Mouse (Mus musculus): Measurements from ENCODE around the gene Parm1. TPM values are rescaled to one million over a fixed set of nuclear protein-coding genes. Genes with fewer than 3 reads are reported as not detected.

Gene Parm1
- polyA plus RNA-seq (2012; fragmentation: generic; extraction: Trizol) = 0.29 TPM
- long read RNA-seq, experiment 1, full-length matches to known transcripts = 7 of 8 reads
- long read RNA-seq, experiment 1, partial matches to known transcripts = 0 of 8 reads
- long read RNA-seq, experiment 1, other reads (novel, unspliced or antisense) = 1 of 8 reads
- long read RNA-seq, experiment 2, full-length matches to known transcripts = 1 of 2 reads
- long read RNA-seq, experiment 2, partial matches to known transcripts = 0 of 2 reads
- long read RNA-seq, experiment 2, other reads (novel, unspliced or antisense) = 1 of 2 reads

DNA sequence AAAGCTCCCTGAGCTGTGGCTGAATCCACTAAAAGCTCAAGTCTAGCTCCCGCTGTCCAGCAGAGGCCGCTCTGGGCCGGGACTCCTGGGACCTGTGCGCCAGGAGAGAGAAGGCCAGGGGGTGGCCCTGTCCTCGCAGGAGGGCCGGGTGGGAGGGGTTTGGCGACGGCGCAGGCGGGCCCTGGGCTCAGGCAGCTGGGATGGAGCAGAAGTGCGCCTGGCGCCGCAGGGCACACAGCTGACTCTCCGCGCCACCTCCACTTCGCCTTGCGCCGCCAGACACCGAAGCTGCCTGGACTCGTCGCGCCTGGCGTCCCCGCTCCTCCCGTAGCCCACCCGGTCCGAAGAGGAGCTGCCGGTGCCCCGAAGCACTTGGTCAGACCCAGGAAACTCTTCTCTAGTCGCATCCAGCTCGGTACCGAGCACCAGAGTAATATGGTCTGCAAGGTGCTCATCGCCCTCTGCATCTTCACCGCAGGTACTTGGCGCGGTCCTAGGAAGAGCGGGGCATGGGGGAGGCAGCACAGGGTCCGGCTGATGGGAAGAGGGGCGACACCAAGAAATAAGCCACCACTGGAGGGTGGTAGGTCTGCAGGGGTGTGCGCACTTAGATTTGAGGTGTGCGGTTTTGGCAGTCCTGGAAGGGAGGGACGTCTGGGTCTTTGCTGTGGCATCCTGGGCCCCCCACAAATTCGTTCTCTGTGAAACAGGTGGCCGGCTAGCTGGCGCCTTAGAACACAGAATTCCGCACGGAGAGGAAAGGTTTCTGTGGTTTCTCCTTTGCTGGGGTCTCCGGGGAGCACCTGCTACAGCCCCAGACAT is at the start of gene Parm1:
Gene Parm1, plus strand, starts transcription at position 136 of the 822 bp plus-strand sequence.
- H3K79me2 ChIP-seq (ENCODE audit: control insufficient read depth, insufficient read depth) = no peaks in the 10 kb centered on the region
- peak within 1 kb of the TSS; percentile 6 for H3K4me3 ChIP-seq (ENCODE audit: insufficient read depth, poor library complexity, severe bottlenecking)
- no peaks in the 10 kb centered on the region for H3K79me3 ChIP-seq (ENCODE audit: low read depth)
- peaks cover 17% of the 10 kb centered on the region for H3K27me3 ChIP-seq (ENCODE audit: control insufficient read depth, insufficient read depth, insufficient read length)
- TF ChIP-seq FOSL1 (IDR thresholded peaks at IDR 0.05; ENCODE audit: insufficient read depth, low read length, poor library complexity, severe bottlenecking) (no peak), CTCF (IDR thresholded peaks at IDR 0.05; ENCODE audit: control insufficient read depth, insufficient read depth, insufficient read length) (peak; percentile 57)
- H3ac ChIP-seq (ENCODE audit: control insufficient read depth, insufficient read length, low read depth) = peak within 1 kb of the TSS; percentile 19
- H3K36me3 ChIP-seq (ENCODE audit: control insufficient read depth, insufficient read depth) = no peaks in the 10 kb centered on the region

DNA sequence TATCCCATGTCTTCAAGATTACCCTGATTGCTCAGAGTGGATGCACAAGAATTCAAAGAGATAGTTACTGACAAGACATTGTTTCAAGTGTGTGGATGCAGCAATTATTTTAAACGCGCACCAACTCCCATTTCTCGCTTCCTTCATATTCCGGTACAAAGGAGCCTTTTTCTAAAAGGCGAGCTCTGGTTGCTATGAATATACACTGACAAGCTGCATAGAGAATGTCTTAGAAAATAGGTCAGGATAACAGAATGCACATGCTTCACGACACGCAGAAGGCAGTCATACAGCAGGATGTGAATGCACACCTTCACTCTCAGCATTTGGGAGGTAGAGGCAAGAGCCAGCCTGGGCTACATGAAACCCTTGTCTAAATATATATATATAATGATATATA is 42.2 kb upstream of the Parm1 start:
- Histone ChIP-seq H3K79me2 (ENCODE audit: control insufficient read depth, insufficient read depth) (no peaks in the 10 kb centered on the region), H3ac (ENCODE audit: control insufficient read depth, insufficient read length, low read depth) (no peak overlapping the region), H3K79me3 (ENCODE audit: low read depth) (no peaks in the 10 kb centered on the region), H3K4me3 (ENCODE audit: insufficient read depth, poor library complexity, severe bottlenecking) (no peak overlapping the region), H3K36me3 (ENCODE audit: control insufficient read depth, insufficient read depth) (no peaks in the 10 kb centered on the region), H3K27me3 (ENCODE audit: control insufficient read depth, insufficient read depth, insufficient read length) (no peaks in the 10 kb centered on the region)
- TF ChIP-seq MAX (IDR thresholded peaks at IDR 0.05) (no peak), USF1 (IDR thresholded peaks at IDR 0.05; ENCODE audit: low read depth) (no peak), MYOG (IDR thresholded peaks at IDR 0.05; ENCODE audit: control insufficient read depth, extremely low read depth, insufficient read length) (no peak), CEBPB (IDR thresholded peaks at IDR 0.05; ENCODE audit: low read depth) (no peak), FOSL1 (IDR thresholded peaks at IDR 0.05; ENCODE audit: insufficient read depth, low read length, poor library complexity, severe bottlenecking) (no peak), CTCF (IDR thresholded peaks at IDR 0.05; ENCODE audit: control insufficient read depth, insufficient read depth, insufficient read length) (no peak), MYOD1 (IDR thresholded peaks at IDR 0.05; ENCODE audit: control insufficient read depth, insufficient read length, low read depth) (no peak)

DNA sequence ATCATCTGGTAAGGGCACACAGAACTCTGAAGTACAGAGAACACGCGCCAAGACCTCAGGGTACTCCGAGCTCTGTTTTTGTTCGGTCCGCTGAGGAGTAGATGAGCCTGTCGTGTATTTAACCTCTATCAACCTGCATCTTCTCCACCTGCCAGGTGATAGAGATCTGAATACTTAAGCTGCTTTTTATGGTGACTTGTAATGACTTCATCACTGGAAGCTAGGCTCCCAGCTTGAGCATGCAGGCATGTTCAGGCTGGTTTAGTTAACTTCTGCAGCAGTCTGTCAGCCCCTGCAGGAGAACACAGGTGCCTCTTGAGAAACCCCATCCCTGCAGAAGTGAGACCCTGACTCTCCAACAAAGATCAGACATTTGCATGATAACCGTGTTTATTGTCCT is 40.6 kb upstream of the Parm1 start:
- Histone ChIP-seq H3K79me2 (ENCODE audit: control insufficient read depth, insufficient read depth) (no peaks in the 10 kb centered on the region), H3ac (ENCODE audit: control insufficient read depth, insufficient read length, low read depth) (no peak overlapping the region), H3K4me3 (ENCODE audit: insufficient read depth, poor library complexity, severe bottlenecking) (no peak overlapping the region), H3K36me3 (ENCODE audit: control insufficient read depth, insufficient read depth) (no peaks in the 10 kb centered on the region), H3K27me3 (ENCODE audit: control insufficient read depth, insufficient read depth, insufficient read length) (no peaks in the 10 kb centered on the region), H3K79me3 (ENCODE audit: low read depth) (no peaks in the 10 kb centered on the region)
- no peak for TF ChIP-seq MAX (IDR thresholded peaks at IDR 0.05)
- TF ChIP-seq MYOG (IDR thresholded peaks at IDR 0.05; ENCODE audit: control insufficient read depth, extremely low read depth, insufficient read length) = no peak
- no peak for TF ChIP-seq CTCF (IDR thresholded peaks at IDR 0.05; ENCODE audit: control insufficient read depth, insufficient read depth, insufficient read length)
- no peak for TF ChIP-seq FOSL1 (IDR thresholded peaks at IDR 0.05; ENCODE audit: insufficient read depth, low read length, poor library complexity, severe bottlenecking)
- no peak for TF ChIP-seq USF1 (IDR thresholded peaks at IDR 0.05; ENCODE audit: low read depth)
- TF ChIP-seq CEBPB (IDR thresholded peaks at IDR 0.05; ENCODE audit: low read depth) = no peak
- no peak for TF ChIP-seq MYOD1 (IDR thresholded peaks at IDR 0.05; ENCODE audit: control insufficient read depth, insufficient read length, low read depth)

DNA sequence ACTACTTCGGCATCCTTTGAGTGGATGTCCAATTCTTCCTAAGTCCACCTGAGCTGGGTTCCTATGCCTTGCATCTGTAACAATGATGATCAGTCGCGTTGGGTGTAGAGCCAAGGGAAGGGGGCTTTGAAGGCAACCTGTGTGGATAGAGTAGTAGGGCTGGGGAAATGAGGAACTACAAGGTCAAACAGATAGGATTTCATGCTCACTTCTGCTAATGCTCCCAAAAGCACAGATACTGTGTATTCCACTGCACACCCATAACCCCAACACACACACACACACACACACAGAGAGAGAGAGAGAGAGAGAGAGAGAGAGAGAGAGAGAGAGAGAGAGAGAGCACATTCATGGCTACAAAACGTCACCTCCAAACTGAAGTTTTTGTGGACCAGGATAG is 38.7 kb upstream of the Parm1 start:
- Histone ChIP-seq H3K79me3 (ENCODE audit: low read depth) (no peaks in the 10 kb centered on the region), H3K36me3 (ENCODE audit: control insufficient read depth, insufficient read depth) (no peaks in the 10 kb centered on the region), H3K79me2 (ENCODE audit: control insufficient read depth, insufficient read depth) (no peaks in the 10 kb centered on the region), H3K4me3 (ENCODE audit: insufficient read depth, poor library complexity, severe bottlenecking) (no peak overlapping the region), H3K27me3 (ENCODE audit: control insufficient read depth, insufficient read depth, insufficient read length) (peaks cover 4% of the 10 kb centered on the region), H3ac (ENCODE audit: control insufficient read depth, insufficient read length, low read depth) (no peak overlapping the region)
- TF ChIP-seq MAX (IDR thresholded peaks at IDR 0.05) = no peak

DNA sequence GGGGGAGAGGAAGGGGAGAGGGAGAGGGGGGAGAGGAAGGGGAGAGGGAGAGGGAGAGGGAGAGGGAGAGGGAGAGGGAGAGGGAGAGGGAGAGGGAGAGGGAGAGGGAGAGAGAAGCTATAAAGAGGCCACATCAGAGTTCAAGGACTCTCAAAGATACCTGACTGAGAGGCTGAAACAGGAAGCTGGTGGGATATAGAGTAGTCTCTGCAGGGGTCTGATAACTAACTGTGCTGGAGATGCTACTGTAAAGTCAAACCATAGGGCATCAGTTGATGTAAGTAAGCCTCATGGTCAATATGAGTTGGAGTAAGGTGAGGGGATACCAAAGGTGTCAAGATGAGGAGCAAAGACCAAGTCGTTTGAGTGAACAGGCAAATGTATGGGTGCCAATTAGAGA is 37.3 kb upstream of the Parm1 start:
- no peaks in the 10 kb centered on the region for H3K79me2 ChIP-seq (ENCODE audit: control insufficient read depth, insufficient read depth)
- TF ChIP-seq CTCF (IDR thresholded peaks at IDR 0.05; ENCODE audit: control insufficient read depth, insufficient read depth, insufficient read length) (no peak), FOSL1 (IDR thresholded peaks at IDR 0.05; ENCODE audit: insufficient read depth, low read length, poor library complexity, severe bottlenecking) (no peak), MYOG (IDR thresholded peaks at IDR 0.05; ENCODE audit: control insufficient read depth, extremely low read depth, insufficient read length) (no peak), USF1 (IDR thresholded peaks at IDR 0.05; ENCODE audit: low read depth) (no peak), MAX (IDR thresholded peaks at IDR 0.05) (no peak), MYOD1 (IDR thresholded peaks at IDR 0.05; ENCODE audit: control insufficient read depth, insufficient read length, low read depth) (no peak), CEBPB (IDR thresholded peaks at IDR 0.05; ENCODE audit: low read depth) (no peak)
- no peaks in the 10 kb centered on the region for H3K79me3 ChIP-seq (ENCODE audit: low read depth)
- H3K36me3 ChIP-seq (ENCODE audit: control insufficient read depth, insufficient read depth) = no peaks in the 10 kb centered on the region
- no peak overlapping the region for H3K4me3 ChIP-seq (ENCODE audit: insufficient read depth, poor library complexity, severe bottlenecking)
- peaks cover 4% of the 10 kb centered on the region for H3K27me3 ChIP-seq (ENCODE audit: control insufficient read depth, insufficient read depth, insufficient read length)
- no peak overlapping the region for H3ac ChIP-seq (ENCODE audit: control insufficient read depth, insufficient read length, low read depth)

DNA sequence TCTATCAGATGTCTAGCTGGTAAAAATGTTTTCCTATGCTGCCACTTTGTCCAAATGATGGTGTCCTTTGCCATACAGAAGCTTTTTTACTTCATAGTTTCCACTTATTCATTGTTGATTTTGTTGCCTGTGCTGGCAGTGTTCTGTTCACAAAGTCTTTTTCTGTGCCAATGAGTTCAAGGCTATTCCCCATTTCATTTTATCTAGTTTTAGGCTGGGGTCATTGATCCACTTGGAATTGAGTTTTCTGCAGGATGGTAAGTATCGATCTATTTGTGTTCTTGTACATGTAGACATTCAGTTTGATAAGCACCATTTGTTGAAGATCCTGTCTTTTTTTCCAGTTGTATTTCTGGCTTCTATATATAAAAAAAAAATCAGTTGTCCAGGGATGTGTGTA is 33.1 kb upstream of the Parm1 start:
- no peaks in the 10 kb centered on the region for H3K36me3 ChIP-seq (ENCODE audit: control insufficient read depth, insufficient read depth)
- H3ac ChIP-seq (ENCODE audit: control insufficient read depth, insufficient read length, low read depth) = no peak overlapping the region
- H3K4me3 ChIP-seq (ENCODE audit: insufficient read depth, poor library complexity, severe bottlenecking) = no peak overlapping the region
- TF ChIP-seq FOSL1 (IDR thresholded peaks at IDR 0.05; ENCODE audit: insufficient read depth, low read length, poor library complexity, severe bottlenecking) (no peak), CTCF (IDR thresholded peaks at IDR 0.05; ENCODE audit: control insufficient read depth, insufficient read depth, insufficient read length) (no peak)
- H3K79me3 ChIP-seq (ENCODE audit: low read depth) = no peaks in the 10 kb centered on the region
- H3K27me3 ChIP-seq (ENCODE audit: control insufficient read depth, insufficient read depth, insufficient read length) = peaks cover 4% of the 10 kb centered on the region
- H3K79me2 ChIP-seq (ENCODE audit: control insufficient read depth, insufficient read depth) = no peaks in the 10 kb centered on the region

Measured in C2C12 (cell line).